Mouse (Mus musculus): ENCODE measurements at regions not wholly inside any gene's neighbourhood (a gene's known extent, or its start where the extent isn't known, plus 50 kb on each side); places are given as distances from the start of the nearest gene placed in this dataset.

DNA sequence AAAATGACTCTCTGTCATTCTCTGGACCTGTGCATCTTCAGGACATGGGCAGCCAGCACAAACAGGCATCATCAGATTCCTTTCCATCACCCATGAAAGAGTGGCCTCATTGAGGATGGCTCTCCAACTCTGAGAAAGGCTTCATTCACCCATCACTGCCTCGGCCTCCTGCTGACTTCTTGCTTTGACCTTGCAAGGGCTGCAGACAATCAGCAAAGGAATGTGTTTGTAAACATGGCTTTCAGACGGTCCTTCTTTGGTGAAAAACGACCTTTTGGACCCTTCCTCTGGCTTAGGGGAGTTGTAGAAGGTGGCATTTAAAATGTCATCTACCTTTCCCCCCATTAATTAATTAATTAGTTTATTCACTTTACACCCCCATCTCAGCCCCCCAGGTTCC lies 134.3 kb downstream of the Moxd1 start:
- no peak for TF ChIP-seq GATA4 (IDR thresholded peaks at IDR 0.05; ENCODE audit: insufficient replicate concordance, low read length)

DNA sequence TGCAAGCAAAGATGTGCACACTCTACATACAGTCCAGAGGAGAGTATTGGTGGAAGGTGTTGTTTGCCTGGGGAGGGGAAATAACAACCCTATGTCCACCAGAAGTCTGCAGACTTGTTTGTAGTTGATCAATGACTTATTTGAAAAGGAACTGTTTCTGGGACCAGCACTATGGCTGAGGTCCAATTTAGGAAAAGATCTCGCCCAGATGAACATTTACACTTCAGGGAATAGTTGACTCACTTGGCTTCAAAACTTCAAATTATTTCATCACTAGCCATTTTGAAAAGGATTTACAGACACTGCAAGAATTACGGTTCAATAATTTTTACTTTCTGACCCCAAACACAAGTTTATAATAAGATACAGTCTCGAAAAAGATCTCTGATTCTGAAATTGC lies 138.1 kb downstream of the Moxd1 start:
- no peak for TF ChIP-seq GATA4 (IDR thresholded peaks at IDR 0.05; ENCODE audit: insufficient replicate concordance, low read length)

DNA sequence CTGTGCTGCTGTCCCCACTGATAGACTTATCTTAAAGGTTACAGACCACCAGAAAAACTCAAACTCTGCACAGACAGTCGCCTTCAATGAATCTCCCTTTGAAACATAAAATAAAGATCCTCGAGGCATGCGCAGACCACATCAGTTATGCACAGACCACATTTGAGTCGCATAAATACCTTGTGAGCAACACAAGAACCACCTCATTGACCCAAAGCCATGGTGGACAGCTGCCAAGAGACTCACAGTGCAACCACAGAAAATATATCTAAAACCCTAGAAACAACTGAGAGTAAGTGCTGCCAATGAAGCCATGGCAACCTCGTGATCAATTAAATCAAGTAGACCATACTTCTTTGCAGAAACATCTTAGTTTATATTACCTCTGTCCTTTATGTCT lies 142.1 kb downstream of the Moxd1 start:
- no peak for TF ChIP-seq GATA4 (IDR thresholded peaks at IDR 0.05; ENCODE audit: insufficient replicate concordance, low read length)

DNA sequence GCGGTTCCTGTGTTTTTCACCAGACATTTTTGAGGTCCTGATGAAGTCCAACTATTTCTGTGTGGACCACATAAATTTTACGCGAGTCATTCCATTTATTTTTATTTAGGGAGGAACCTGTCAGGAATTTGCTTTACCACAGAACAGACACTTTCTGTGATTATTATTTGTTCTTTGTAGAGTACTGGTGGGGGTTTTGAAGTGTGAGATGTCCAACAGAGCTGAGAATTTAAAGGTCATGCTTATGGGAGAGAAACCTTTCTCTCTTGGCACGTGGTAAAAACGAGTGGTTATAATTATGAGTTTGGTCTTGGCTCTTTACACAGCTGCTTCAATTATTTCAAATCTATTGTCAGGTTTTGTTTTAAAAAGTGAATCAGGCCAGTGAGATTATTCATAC lies 143.7 kb downstream of the Moxd1 start:
- no peak for TF ChIP-seq GATA4 (IDR thresholded peaks at IDR 0.05; ENCODE audit: insufficient replicate concordance, low read length)

DNA sequence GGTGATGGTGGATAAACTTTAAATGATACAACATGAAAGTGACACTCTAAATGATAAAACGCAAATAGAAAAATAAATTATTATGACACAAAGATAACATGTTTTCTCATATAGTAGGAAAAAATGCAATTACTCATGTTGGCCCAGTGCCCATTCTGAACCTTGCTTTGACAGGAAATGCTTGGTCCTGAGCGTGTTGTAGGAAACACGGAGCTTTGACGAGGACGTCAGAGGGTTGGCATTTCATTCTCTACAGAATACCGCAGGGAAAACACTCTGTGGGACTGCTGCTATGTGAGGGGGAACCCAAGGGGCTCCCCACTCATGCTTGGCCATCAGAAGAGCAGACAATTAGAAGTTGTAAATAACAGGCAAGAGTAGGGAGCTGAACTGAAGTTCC lies 150.6 kb downstream of the Moxd1 start:
- no peak for TF ChIP-seq GATA4 (IDR thresholded peaks at IDR 0.05; ENCODE audit: insufficient replicate concordance, low read length)

DNA sequence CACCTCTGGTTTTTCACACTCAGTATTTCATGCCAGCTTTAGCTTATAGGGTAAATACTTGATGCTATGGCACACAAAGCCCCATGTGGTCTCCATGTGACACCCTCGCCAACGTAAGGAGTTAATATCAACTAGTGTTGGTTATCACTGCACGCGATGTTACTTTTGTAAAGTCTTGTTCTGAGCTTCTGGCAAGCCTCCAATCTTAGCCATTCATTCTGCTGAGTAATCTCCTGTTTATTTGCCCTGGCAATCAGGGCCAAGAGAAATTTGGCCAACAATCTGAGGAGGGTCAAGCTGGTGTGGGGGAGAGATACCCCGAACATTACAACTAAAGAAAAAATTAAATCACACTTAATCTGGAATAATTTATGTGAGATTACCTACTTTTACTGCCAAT lies 156.0 kb downstream of the Moxd1 start:
- no peak for TF ChIP-seq GATA4 (IDR thresholded peaks at IDR 0.05; ENCODE audit: insufficient replicate concordance, low read length)

DNA sequence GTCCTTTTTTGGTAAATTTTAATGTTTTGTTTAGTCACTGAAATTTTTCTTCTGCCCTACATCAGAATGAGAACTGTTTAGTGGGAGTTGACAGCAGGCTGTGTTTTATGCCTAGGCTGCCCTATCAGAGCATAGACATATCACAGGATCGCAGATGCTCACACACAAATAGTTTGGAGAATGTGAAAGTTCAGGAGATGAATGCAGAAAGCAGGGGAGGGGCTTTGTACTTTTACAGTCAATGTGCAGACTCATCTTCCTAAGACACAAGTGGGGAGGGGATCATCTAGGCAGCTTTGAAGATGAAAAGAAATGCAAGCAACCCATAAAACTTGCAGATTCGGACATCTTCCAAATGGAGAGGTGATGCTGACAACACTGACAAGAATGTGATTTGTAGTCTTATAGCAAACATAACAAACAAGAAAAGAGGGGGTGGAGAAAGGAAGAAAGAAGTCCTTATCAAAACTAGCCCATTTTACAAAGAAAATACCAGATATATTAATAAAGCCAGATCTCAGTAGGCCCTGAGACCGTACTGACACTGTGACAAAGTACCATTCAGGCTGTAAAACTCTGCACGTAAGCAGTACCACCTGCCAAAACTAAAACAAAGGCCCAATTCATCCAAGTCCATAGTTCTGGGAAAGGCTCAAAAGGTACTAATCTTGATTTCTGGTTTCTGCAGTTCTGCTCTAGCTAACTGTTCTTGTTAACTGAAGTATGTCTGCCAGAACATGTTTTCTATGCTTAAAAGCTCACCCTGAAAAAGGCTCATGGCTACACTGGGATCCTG lies 157.4 kb downstream of the Moxd1 start:
- no peak for TF ChIP-seq GATA4 (IDR thresholded peaks at IDR 0.05; ENCODE audit: insufficient replicate concordance, low read length)

DNA sequence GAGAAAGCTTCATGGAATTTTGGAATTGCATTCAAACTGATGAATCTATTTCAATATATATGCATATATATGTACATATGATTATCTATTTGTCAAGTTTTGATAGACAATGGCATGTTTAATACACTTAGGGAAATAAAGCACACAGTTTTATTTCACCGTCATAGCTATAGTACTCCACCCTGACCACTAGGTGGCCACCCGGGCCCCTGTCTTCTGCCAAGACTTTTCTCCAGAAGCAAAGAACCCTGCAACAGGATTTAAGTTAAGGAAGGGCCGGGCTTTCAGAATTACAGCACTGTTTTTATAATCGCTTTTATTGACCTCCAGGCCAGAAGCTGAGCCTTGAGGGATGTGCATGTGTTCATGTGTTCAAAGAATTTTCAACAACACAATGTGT lies 158.6 kb downstream of the Moxd1 start:
- TF ChIP-seq GATA4 (IDR thresholded peaks at IDR 0.05; ENCODE audit: insufficient replicate concordance, low read length): no peak

DNA sequence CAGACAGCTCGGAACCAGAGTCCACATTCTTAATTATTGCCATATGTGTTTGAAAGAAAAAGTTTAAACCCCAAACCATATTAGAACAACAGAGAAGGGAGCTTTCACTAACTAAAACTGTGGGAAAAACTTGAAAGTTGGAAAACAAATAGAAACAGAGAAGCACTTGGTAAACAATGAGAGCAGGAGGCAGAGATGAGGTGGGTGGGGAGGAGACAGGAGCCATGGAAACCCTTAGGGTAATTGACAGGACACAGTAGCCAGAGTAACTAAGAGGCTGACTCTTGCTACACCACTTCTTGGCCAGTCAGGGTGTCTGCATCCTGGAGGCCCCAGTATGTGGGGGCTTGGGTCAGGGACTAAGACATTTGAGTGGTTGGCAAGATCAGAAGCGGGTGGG lies 160.7 kb downstream of the Moxd1 start:
- no peak for TF ChIP-seq GATA4 (IDR thresholded peaks at IDR 0.05; ENCODE audit: insufficient replicate concordance, low read length)

DNA sequence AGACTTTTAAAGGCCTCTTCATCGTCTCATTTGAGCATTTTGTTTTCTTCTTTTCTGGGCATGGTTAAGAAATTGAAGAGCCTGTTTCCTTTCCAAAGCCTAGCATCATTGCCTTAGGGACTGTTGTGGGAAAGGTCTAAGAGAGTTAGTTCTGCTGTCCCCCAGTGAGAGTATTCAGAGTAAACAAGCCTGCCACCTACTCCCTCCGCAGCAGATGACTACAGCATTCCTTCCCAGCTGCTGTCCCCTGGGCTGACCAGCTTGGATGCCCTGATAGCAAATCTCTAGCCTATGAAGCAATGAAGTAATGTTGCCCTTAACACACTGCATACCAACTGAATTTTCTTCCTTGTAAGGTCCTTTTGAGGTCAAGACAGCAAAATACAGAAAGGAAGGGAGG lies 164.9 kb downstream of the Moxd1 start:
- TF ChIP-seq GATA4 (IDR thresholded peaks at IDR 0.05; ENCODE audit: insufficient replicate concordance, low read length): no peak

DNA sequence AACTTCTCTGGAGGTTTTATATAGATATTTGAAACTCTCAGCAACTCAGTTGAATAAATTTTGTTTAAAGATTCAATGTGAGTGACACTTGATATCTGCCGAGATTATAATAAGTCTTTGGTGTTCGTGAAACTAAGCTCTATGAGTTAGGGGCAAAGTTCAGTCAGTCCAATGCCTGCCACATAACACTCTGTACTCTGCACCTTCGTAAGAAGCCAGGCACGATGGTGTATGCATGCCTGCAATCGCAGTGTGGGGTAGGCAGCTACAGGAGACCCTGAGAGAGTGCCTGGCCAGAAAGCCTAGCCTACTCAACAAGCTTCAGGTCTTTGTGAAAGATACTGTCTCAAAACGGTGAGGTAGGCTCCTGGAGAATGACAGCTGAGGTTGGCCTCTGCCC lies 167.7 kb downstream of the Moxd1 start:
- TF ChIP-seq GATA4 (IDR thresholded peaks at IDR 0.05; ENCODE audit: insufficient replicate concordance, low read length): no peak

DNA sequence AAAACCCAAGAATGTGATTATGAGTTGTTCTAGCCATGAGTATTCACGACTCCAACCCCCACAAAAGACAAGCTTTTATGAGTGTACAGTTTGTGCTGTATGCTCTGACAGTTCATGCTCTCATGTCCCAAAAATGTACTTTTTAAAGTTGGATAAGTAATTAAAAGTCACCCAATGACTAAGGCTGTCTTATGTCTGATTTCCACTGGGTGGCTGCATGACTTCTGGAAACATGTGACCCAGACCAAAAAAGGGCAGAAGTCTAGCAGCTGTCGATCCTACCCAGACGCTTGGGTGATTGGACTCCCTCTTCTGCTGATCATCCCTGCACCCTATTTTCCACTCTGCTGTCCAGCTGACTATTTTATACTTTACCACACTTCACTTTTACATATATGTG lies 168.7 kb downstream of the Moxd1 start:
- TF ChIP-seq GATA4 (IDR thresholded peaks at IDR 0.05; ENCODE audit: insufficient replicate concordance, low read length): no peak

DNA sequence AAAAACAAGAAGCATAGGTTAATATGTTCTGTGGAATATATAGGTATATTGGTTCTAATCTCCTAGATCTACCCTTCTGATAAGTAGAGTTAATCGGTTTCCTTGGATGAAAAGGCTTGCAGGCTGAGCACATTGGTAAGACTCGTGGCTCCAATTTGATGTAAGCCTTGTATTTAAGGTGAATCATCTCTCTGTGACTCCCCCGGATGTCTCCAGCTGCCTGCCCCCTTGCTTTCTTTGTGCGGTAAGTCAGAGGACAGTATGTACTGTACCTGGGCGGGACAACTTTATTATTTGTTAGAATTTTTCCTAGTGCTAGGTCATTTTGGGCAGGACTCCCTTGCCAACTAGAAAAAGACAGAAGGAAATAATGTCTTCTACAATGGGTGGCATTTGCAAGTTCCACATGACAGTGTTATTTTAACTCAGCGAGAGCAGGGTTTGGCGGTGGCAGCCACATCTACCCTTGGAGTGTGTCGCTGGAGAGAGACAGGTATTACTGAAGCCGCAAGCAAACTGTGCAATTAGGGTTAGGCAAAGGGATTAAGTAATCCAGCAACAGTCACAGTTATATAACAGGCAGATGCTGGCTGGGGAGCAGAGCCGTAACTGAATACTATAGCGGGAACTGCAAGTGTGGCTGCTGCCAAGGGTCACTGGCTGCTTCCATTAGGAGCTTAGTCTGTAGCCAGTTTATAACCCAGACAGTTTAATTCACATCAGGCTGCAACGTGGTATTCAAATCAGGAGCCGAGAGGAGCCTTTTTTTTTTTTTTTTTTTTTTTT lies 172.9 kb downstream of the Moxd1 start:
- no peak for TF ChIP-seq GATA4 (IDR thresholded peaks at IDR 0.05; ENCODE audit: insufficient replicate concordance, low read length)

DNA sequence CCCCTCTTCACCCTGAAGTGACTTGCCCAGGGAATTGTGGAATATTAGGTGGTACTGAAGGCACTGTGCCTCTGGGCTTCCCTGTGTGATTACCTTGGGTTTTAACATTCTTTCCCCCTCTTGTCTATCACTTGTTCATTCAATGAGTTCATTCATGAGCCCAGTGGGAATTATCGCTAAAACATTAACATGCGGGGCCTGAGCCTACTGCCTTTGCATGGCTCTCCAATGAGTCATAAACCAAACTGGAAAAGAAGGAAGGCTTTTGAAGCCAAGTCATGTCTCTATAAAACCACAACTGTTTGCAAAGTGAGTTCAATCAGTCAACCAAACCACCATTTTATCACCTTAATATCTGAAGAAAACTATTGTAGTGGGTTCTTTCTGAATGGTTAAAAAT lies 173.8 kb downstream of the Moxd1 start:
- no peak for TF ChIP-seq GATA4 (IDR thresholded peaks at IDR 0.05; ENCODE audit: insufficient replicate concordance, low read length)

DNA sequence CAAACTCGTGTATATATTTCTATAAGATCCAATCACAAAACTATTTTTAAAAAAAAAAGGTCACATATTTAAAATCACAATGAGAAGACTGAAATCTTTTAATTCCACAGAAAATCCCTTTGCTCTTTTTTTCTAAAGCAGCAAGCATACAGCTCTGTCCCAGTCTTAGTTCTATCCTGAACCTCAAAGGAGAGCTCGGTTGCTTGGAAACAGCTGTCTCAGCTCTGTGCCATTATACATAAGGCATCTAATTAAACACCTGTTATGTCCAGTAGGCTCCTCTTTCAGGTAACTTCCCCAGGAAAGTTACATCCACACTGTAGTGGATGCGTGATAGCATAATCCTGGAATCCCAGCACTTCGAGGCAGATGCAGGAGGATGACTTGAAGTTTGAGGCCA lies 181.5 kb downstream of the Moxd1 start:
- TF ChIP-seq GATA4 (IDR thresholded peaks at IDR 0.05; ENCODE audit: insufficient replicate concordance, low read length): no peak

DNA sequence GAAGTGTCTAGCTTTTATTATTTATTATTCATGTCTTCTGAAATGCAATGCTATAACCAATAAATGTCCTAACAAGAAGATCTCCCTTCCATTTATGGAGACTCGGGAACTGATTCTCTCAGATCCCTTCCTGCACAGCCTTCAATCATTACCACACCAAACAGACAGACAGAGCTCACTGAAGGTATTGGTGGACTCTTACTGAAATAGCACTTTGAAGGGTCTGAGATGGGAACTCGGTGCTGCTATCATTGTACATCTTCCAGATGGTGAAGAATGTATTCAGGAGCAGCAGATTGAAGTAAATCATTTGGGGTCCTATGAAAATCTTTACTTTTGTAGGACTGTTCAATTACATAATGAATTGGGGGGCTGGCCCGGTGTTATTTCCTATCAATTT lies 183.6 kb downstream of the Moxd1 start:
- TF ChIP-seq GATA4 (IDR thresholded peaks at IDR 0.05; ENCODE audit: insufficient replicate concordance, low read length): no peak

Measured in liver, adult (tissue).